Mouse (Mus musculus): ENCODE measurements around the gene Erich3. TPM values are rescaled to one million over a fixed set of nuclear protein-coding genes. Genes with fewer than 3 reads are reported as not detected.

Gene Erich3
- total and polyA plus RNA-seq, 3 experiments, result not detected

- H3K4me1 ChIP-seq (ENCODE audit: control insufficient read depth in 1 of 2, insufficient read depth in 2 of 2, low read length in 2 of 2), result no peaks in the 10 kb centered on the region
- H3K36me3 ChIP-seq (ENCODE audit: control insufficient read depth in 1 of 2, insufficient read depth in 2 of 2, low read length in 2 of 2), result no peaks in the 10 kb centered on the region
- DNase-seq (ENCODE audit: low read depth, low spot score), result no peak
- no peak for TF ChIP-seq RAD21 (IDR thresholded peaks at IDR 0.05; ENCODE audit: low read depth, low read length)
- no peak for TF ChIP-seq GABPA (IDR thresholded peaks at IDR 0.05; ENCODE audit: low read depth, low read length)
- no peak for TF ChIP-seq TCF12 (IDR thresholded peaks at IDR 0.05; ENCODE audit: low read depth, low read length)
- TF ChIP-seq MYC (IDR thresholded peaks at IDR 0.05; ENCODE audit: low read depth, low read length), result no peak
- TF ChIP-seq SMC3 (IDR thresholded peaks at IDR 0.05; ENCODE audit: low read depth, low read length), result no peak
- no peak for TF ChIP-seq MEF2A (IDR thresholded peaks at IDR 0.05; ENCODE audit: extremely low read depth, insufficient replicate concordance, low read depth, low read length, poor library complexity, severe bottlenecking)
- TF ChIP-seq MAZ (IDR thresholded peaks at IDR 0.05; ENCODE audit: low read depth, low read length), result no peak
- TF ChIP-seq TAL1 (IDR thresholded peaks at IDR 0.05; ENCODE audit: low read length), result no peak
- TF ChIP-seq ZC3H11A (IDR thresholded peaks at IDR 0.05; ENCODE audit: low read depth, low read length), result no peak
- TF ChIP-seq BHLHE40 (IDR thresholded peaks at IDR 0.05; ENCODE audit: borderline replicate concordance, low read depth, low read length), result no peak
- TF ChIP-seq CTCF (IDR thresholded peaks at IDR 0.05 in 2 of 3, conservative IDR thresholded peaks at IDR 0.05 in 1 of 3; ENCODE audit: control insufficient read depth in 1 of 3, insufficient read depth in 1 of 3, low read depth in 2 of 3, low read length in 3 of 3, poor library complexity in 1 of 3, severe bottlenecking in 1 of 3), result no peak
- no peak for TF ChIP-seq CHD2 (IDR thresholded peaks at IDR 0.05; ENCODE audit: low read length)
- no peak for TF ChIP-seq HCFC1 (IDR thresholded peaks at IDR 0.05; ENCODE audit: low read depth, low read length)
- no peak for TF ChIP-seq POLR2AphosphoS2 (IDR thresholded peaks at IDR 0.05; ENCODE audit: low read length)
- TF ChIP-seq CHD1 (IDR thresholded peaks at IDR 0.05; ENCODE audit: low read depth, low read length), result no peak
- TF ChIP-seq E2F4 (IDR thresholded peaks at IDR 0.05; ENCODE audit: borderline replicate concordance, low read depth, low read length), result no peak
- TF ChIP-seq MXI1 (IDR thresholded peaks at IDR 0.05; ENCODE audit: low read depth, low read length), result no peak
- no peak for TF ChIP-seq POLR2AphosphoS5 (IDR thresholded peaks at IDR 0.05; ENCODE audit: borderline replicate concordance, low read depth, low read length)
- TF ChIP-seq USF2 (IDR thresholded peaks at IDR 0.05; ENCODE audit: borderline replicate concordance in 1 of 2, insufficient read depth in 1 of 2, low read depth in 1 of 2, low read length in 2 of 2), result no peak
- no peak for TF ChIP-seq JUND (IDR thresholded peaks at IDR 0.05; ENCODE audit: low read depth, low read length)
- H3K79me2 ChIP-seq (ENCODE audit: control insufficient read depth, insufficient read depth, low read length, poor library complexity), result no peaks in the 10 kb centered on the region
- no peak overlapping the region for H3K9ac ChIP-seq (ENCODE audit: control insufficient read depth, low read depth, low read length, poor library complexity, severe bottlenecking)
- no peak overlapping the region for H3K27ac ChIP-seq (ENCODE audit: control insufficient read depth, low read depth, low read length)
- H3K9me3 ChIP-seq (replicated peaks; ENCODE audit: insufficient read depth, low read length), result no peaks in the 10 kb centered on the region
- H3K4me3 ChIP-seq (ENCODE audit: control insufficient read depth in 1 of 2, insufficient read depth in 1 of 2, low read depth in 2 of 2, low read length in 2 of 2), result no peak overlapping the region
- no peaks in the 10 kb centered on the region for H3K27me3 ChIP-seq (ENCODE audit: control insufficient read depth in 1 of 2, insufficient read depth in 2 of 2, low read length in 2 of 2)
These were observed 148.2 kb downstream of the Erich3 start for GRCm38 (mm10) chr3:154811833-154812232.

- H3K27ac ChIP-seq (ENCODE audit: control insufficient read depth, low read depth, low read length), result no peak overlapping the region
- TF ChIP-seq CTCF (IDR thresholded peaks at IDR 0.05 in 2 of 3, conservative IDR thresholded peaks at IDR 0.05 in 1 of 3; ENCODE audit: control insufficient read depth in 1 of 3, insufficient read depth in 1 of 3, low read depth in 2 of 3, low read length in 3 of 3, poor library complexity in 1 of 3, severe bottlenecking in 1 of 3), result no peak
- TF ChIP-seq CHD2 (IDR thresholded peaks at IDR 0.05; ENCODE audit: low read length), result no peak
- TF ChIP-seq GATA1 (IDR thresholded peaks at IDR 0.05; ENCODE audit: low read depth, low read length), result no peak
- no peak for TF ChIP-seq E2F4 (IDR thresholded peaks at IDR 0.05; ENCODE audit: borderline replicate concordance, low read depth, low read length)
- no peak for TF ChIP-seq HCFC1 (IDR thresholded peaks at IDR 0.05; ENCODE audit: low read depth, low read length)
- no peak for TF ChIP-seq MAFK (IDR thresholded peaks at IDR 0.05; ENCODE audit: borderline replicate concordance, low read depth, low read length)
- TF ChIP-seq USF1 (IDR thresholded peaks at IDR 0.05; ENCODE audit: low read depth, low read length), result no peak
- no peak for TF ChIP-seq SIN3A (IDR thresholded peaks at IDR 0.05; ENCODE audit: low read length)
- no peak for TF ChIP-seq UBTF (IDR thresholded peaks at IDR 0.05; ENCODE audit: borderline replicate concordance, insufficient read depth, low read depth, low read length)
- no peak for TF ChIP-seq TCF12 (IDR thresholded peaks at IDR 0.05; ENCODE audit: low read depth, low read length)
- no peak for TF ChIP-seq MXI1 (IDR thresholded peaks at IDR 0.05; ENCODE audit: low read depth, low read length)
- no peak for TF ChIP-seq ZKSCAN1 (IDR thresholded peaks at IDR 0.05; ENCODE audit: low read depth, low read length)
- no peak for TF ChIP-seq ELF1 (IDR thresholded peaks at IDR 0.05; ENCODE audit: low read depth, low read length)
- TF ChIP-seq GABPA (IDR thresholded peaks at IDR 0.05; ENCODE audit: low read depth, low read length), result no peak
- no peak for TF ChIP-seq POLR2A (IDR thresholded peaks at IDR 0.05; ENCODE audit: control insufficient read depth in 1 of 2, insufficient read depth in 1 of 2, low read depth in 1 of 2, low read length in 2 of 2, poor library complexity in 1 of 2)
- TF ChIP-seq NELFE (IDR thresholded peaks at IDR 0.05; ENCODE audit: low read depth, low read length), result no peak
- no peak for TF ChIP-seq BHLHE40 (IDR thresholded peaks at IDR 0.05; ENCODE audit: borderline replicate concordance, low read depth, low read length)
- TF ChIP-seq MAZ (IDR thresholded peaks at IDR 0.05; ENCODE audit: low read depth, low read length), result no peak
- TF ChIP-seq ZNF384 (IDR thresholded peaks at IDR 0.05; ENCODE audit: low read depth, low read length), result no peak
- H3K79me2 ChIP-seq (ENCODE audit: control insufficient read depth, insufficient read depth, low read length, poor library complexity), result no peaks in the 10 kb centered on the region
- H3K9ac ChIP-seq (ENCODE audit: control insufficient read depth, low read depth, low read length, poor library complexity, severe bottlenecking), result no peak overlapping the region
- H3K4me3 ChIP-seq (ENCODE audit: control insufficient read depth in 1 of 2, insufficient read depth in 1 of 2, low read depth in 2 of 2, low read length in 2 of 2), result no peak overlapping the region
- H3K4me1 ChIP-seq (ENCODE audit: control insufficient read depth in 1 of 2, insufficient read depth in 2 of 2, low read length in 2 of 2), result no peaks in the 10 kb centered on the region
- H3K9me3 ChIP-seq (replicated peaks; ENCODE audit: insufficient read depth, low read length), result no peaks in the 10 kb centered on the region
- DNase-seq (ENCODE audit: low read depth, low spot score), result no peak
- H3K27me3 ChIP-seq (ENCODE audit: control insufficient read depth in 1 of 2, insufficient read depth in 2 of 2, low read length in 2 of 2), result no peaks in the 10 kb centered on the region
- no peaks in the 10 kb centered on the region for H3K36me3 ChIP-seq (ENCODE audit: control insufficient read depth in 1 of 2, insufficient read depth in 2 of 2, low read length in 2 of 2)
These were observed 149.2 kb downstream of the Erich3 start for GRCm38 (mm10) chr3:154812893-154813292.

Data from MEL (cell line).